22 mouse cellular contexts compared by ENCODE assay signal in genomic region chr9:31177692-31178091, GRCm38 (mm10). TPM values are rescaled to one million over a fixed set of nuclear protein-coding genes. Genes with fewer than 3 reads are reported as not detected.
DNase-seq lines count a peak whose midpoint lies in the region; ATAC-seq and TF ChIP-seq lines count a peak whose summit lies in the region.
"Had no signal": no experiment of that assay in that cellular context is flagged by ENCODE, and none has a peak within 500 bp of the region (broad histone marks: within the 10 kb centered on the region; RNA-seq: fewer than 3 reads in every experiment).

No protein-coding gene starts in this region.

- H3K4me1 ChIP-seq in forebrain, embryonic 14.5 days (ENCODE audit: control insufficient read depth, insufficient read depth, low read length), result peaks cover 14% of the 10 kb centered on the region
- H3K4me1 ChIP-seq in forebrain, embryonic 12.5 days, result peaks cover 6% of the 10 kb centered on the region
- no peaks in the 10 kb centered on the region for H3K4me1 ChIP-seq in hindbrain, postnatal 0 days (ENCODE audit: insufficient read depth, low read length)
- peaks cover 9% of the 10 kb centered on the region for H3K4me1 ChIP-seq in hindbrain, embryonic 10.5 days (replicated peaks)
- H3K4me1 ChIP-seq in midbrain, embryonic 16.5 days (ENCODE audit: control insufficient read depth, insufficient read depth, low read length), result no peaks in the 10 kb centered on the region
- H3K4me1 ChIP-seq in midbrain, embryonic 15.5 days, result peaks cover 19% of the 10 kb centered on the region
- H3K4me1 ChIP-seq in olfactory bulb, adult 2 months (ENCODE audit: control insufficient read depth, insufficient read depth, low read length), result peaks cover 19% of the 10 kb centered on the region

- no peak for TF ChIP-seq CTCF in hindbrain, postnatal 0 days (IDR thresholded peaks at IDR 0.05; ENCODE audit: low read depth)
- TF ChIP-seq CTCF in olfactory bulb, adult 2 months (IDR thresholded peaks at IDR 0.05; ENCODE audit: insufficient read depth, low read depth, low read length), result no peak

- no peaks in the 10 kb centered on the region for H3K27me3 ChIP-seq in forebrain, embryonic 14.5 days (replicated peaks; ENCODE audit: control insufficient read depth, insufficient read depth, low read length)
- H3K27me3 ChIP-seq in forebrain, embryonic 12.5 days, result no peaks in the 10 kb centered on the region
- no peaks in the 10 kb centered on the region for H3K27me3 ChIP-seq in hindbrain, postnatal 0 days (ENCODE audit: insufficient read depth, low read length)
- H3K27me3 ChIP-seq in hindbrain, embryonic 10.5 days (ENCODE audit: insufficient read depth, poor library complexity, severe bottlenecking), result no peaks in the 10 kb centered on the region
- no peaks in the 10 kb centered on the region for H3K27me3 ChIP-seq in midbrain, embryonic 16.5 days (ENCODE audit: control insufficient read depth, insufficient read depth, low read depth, low read length)
- H3K27me3 ChIP-seq in midbrain, embryonic 15.5 days (replicated peaks), result no peaks in the 10 kb centered on the region
- H3K27me3 ChIP-seq: heart, embryonic 13.5 days; limb, embryonic 15.5 days; Patski; stomach, embryonic 15.5 days had no signal

- 0 out of 2 replicates have a peak overlapping the region, but pooled peaks have one; percentile 17 for H3K27ac ChIP-seq in forebrain, embryonic 14.5 days (ENCODE audit: low read depth, low read length)
- no peak overlapping the region for H3K27ac ChIP-seq in forebrain, embryonic 12.5 days
- H3K27ac ChIP-seq in hindbrain, postnatal 0 days, result peak overlapping the region; percentile 7
- H3K27ac ChIP-seq in hindbrain, embryonic 10.5 days, result no peak overlapping the region
- 0 out of 2 replicates have a peak overlapping the region, but pooled peaks have one; percentile 30 for H3K27ac ChIP-seq in midbrain, embryonic 16.5 days (ENCODE audit: low read length)
- H3K27ac ChIP-seq in midbrain, embryonic 15.5 days, result no peak overlapping the region
- peak overlapping the region; percentile 96 for H3K27ac ChIP-seq in olfactory bulb, adult 2 months (ENCODE audit: insufficient read depth, low read depth, low read length)
- H3K27ac ChIP-seq: limb, embryonic 15.5 days; stomach, embryonic 15.5 days had no signal

- H3K9ac ChIP-seq in forebrain, embryonic 14.5 days (ENCODE audit: low read length), result no peak overlapping the region
- no peak overlapping the region for H3K9ac ChIP-seq in forebrain, embryonic 12.5 days
- H3K9ac ChIP-seq in hindbrain, postnatal 0 days (replicated peaks; ENCODE audit: low read length), result no peak overlapping the region
- no peak overlapping the region for H3K9ac ChIP-seq in midbrain, embryonic 16.5 days (ENCODE audit: low read depth, low read length)
- no peak overlapping the region for H3K9ac ChIP-seq in midbrain, embryonic 15.5 days
- H3K9ac ChIP-seq: limb, embryonic 15.5 days; stomach, embryonic 15.5 days had no signal

- 0 out of 2 replicates have a peak, but pooled peaks cover 3% of the 10 kb centered on the region for H3K36me3 ChIP-seq in forebrain, embryonic 14.5 days (ENCODE audit: control insufficient read depth, insufficient read depth, low read length)
- peaks cover 21% of the 10 kb centered on the region; the same call in 1 of the 2 replicates for H3K36me3 ChIP-seq in forebrain, embryonic 12.5 days (replicated peaks)
- H3K36me3 ChIP-seq in hindbrain, postnatal 0 days (ENCODE audit: insufficient read depth, low read length), result no peaks in the 10 kb centered on the region; the same call in 1 of the 2 replicates
- H3K36me3 ChIP-seq in hindbrain, embryonic 10.5 days, result peaks cover 43% of the 10 kb centered on the region
- no peaks in the 10 kb centered on the region for H3K36me3 ChIP-seq in midbrain, embryonic 16.5 days (ENCODE audit: control insufficient read depth, insufficient read depth, low read length)
- no peaks in the 10 kb centered on the region for H3K36me3 ChIP-seq in midbrain, embryonic 15.5 days (replicated peaks)

- no peak for DNase-seq in forebrain, embryonic 14.5 days (ENCODE audit: low spot score)
- peak; percentile 22 for DNase-seq in hindbrain, postnatal 0 days (ENCODE audit: low spot score)
- DNase-seq in hindbrain, embryonic 10.5 days (ENCODE audit: low spot score), result no peak
- no peak for DNase-seq in spleen, postnatal 10 days (ENCODE audit: low spot score in 2 of 2)
- DNase-seq: adrenal gland, postnatal 10 days; cerebellum, adult 11-12 months; cerebellum, postnatal 36 days; heart, postnatal 4 days; kidney, adult 8-10 months; kidney, postnatal 25 days; right cerebral cortex, postnatal 25 days had no signal

- no peak for ATAC-seq in forebrain, embryonic 14.5 days
- ATAC-seq in forebrain, embryonic 12.5 days (ENCODE audit: low FRiP score), result no peak
- no peak for ATAC-seq in hindbrain, postnatal 0 days
- no peak for ATAC-seq in midbrain, embryonic 16.5 days
- ATAC-seq in midbrain, embryonic 15.5 days (replicated peaks), result no peak
- ATAC-seq: CD4-positive, CD25-positive, alpha-beta regulatory T cell, adult 4 months; lung, postnatal 0 days; Patski had no signal

- H3K4me2 ChIP-seq in forebrain, embryonic 14.5 days (ENCODE audit: low read length), result no peak overlapping the region
- no peak overlapping the region for H3K4me2 ChIP-seq in forebrain, embryonic 12.5 days
- no peak overlapping the region for H3K4me2 ChIP-seq in hindbrain, postnatal 0 days (ENCODE audit: low read depth, low read length)
- H3K4me2 ChIP-seq in midbrain, embryonic 16.5 days (ENCODE audit: low read length), result no peak overlapping the region
- H3K4me2 ChIP-seq in midbrain, embryonic 15.5 days, result no peak overlapping the region
- H3K4me2 ChIP-seq: limb, embryonic 15.5 days; stomach, embryonic 15.5 days had no signal

- WGBS in forebrain, embryonic 14.5 days, result 80% methylated on average over 6 of the region's 6 CpGs
- 87% methylated on average over 6 of the region's 6 CpGs for WGBS in forebrain, embryonic 12.5 days
- WGBS in hindbrain, postnatal 0 days, result 72% methylated on average over 6 of the region's 6 CpGs
- WGBS in hindbrain, embryonic 10.5 days, result 94% methylated on average over 6 of the region's 6 CpGs
- 85% methylated on average over 6 of the region's 6 CpGs for WGBS in midbrain, embryonic 16.5 days
- 90% methylated on average over 6 of the region's 6 CpGs for WGBS in midbrain, embryonic 15.5 days
- WGBS in olfactory bulb, adult 2 months, result 17% methylated on average over 6 of the region's 6 CpGs

- no peak overlapping the region for H3K4me3 ChIP-seq in forebrain, embryonic 14.5 days (ENCODE audit: low read depth, low read length)
- H3K4me3 ChIP-seq in forebrain, embryonic 12.5 days (replicated peaks), result no peak overlapping the region
- no peak overlapping the region for H3K4me3 ChIP-seq in hindbrain, postnatal 0 days (ENCODE audit: low read length)
- H3K4me3 ChIP-seq in hindbrain, embryonic 10.5 days, result no peak overlapping the region
- no peak overlapping the region for H3K4me3 ChIP-seq in midbrain, embryonic 16.5 days (ENCODE audit: low read depth, low read length)
- no peak overlapping the region for H3K4me3 ChIP-seq in midbrain, embryonic 15.5 days
- H3K4me3 ChIP-seq in olfactory bulb, adult 2 months (ENCODE audit: insufficient read depth, low read depth, low read length), result no peak overlapping the region
- H3K4me3 ChIP-seq: heart, embryonic 13.5 days; limb, embryonic 15.5 days; stomach, embryonic 15.5 days had no signal

- no peaks in the 10 kb centered on the region for H3K9me3 ChIP-seq in forebrain, embryonic 14.5 days (replicated peaks; ENCODE audit: control insufficient read depth, low read length)
- no peaks in the 10 kb centered on the region for H3K9me3 ChIP-seq in forebrain, embryonic 12.5 days
- H3K9me3 ChIP-seq in hindbrain, postnatal 0 days (ENCODE audit: low read length), result no peaks in the 10 kb centered on the region
- H3K9me3 ChIP-seq in hindbrain, embryonic 10.5 days, result no peaks in the 10 kb centered on the region
- H3K9me3 ChIP-seq in midbrain, embryonic 16.5 days (replicated peaks; ENCODE audit: control insufficient read depth, low read length, poor library complexity, severe bottlenecking), result no peaks in the 10 kb centered on the region
- no peaks in the 10 kb centered on the region for H3K9me3 ChIP-seq in midbrain, embryonic 15.5 days
- H3K9me3 ChIP-seq: heart, embryonic 13.5 days; limb, embryonic 15.5 days; stomach, embryonic 15.5 days had no signal

- no peak for TF ChIP-seq POLR2A in olfactory bulb, adult 2 months (IDR thresholded peaks at IDR 0.05; ENCODE audit: insufficient read depth, low read depth, low read length)

RNA-seq across cellular contexts. Expression of gene Aplp2, which starts 33.9 kb away (rescaled TPM):
- 208 and 237 TPM in 2 replicates for polyA plus RNA-seq in forebrain, embryonic 14.5 days (2014; fragmentation: Nextera tagmentation; extraction: Ambion mirVana)
- polyA plus RNA-seq in forebrain, embryonic 12.5 days (2016; fragmentation: Nextera tagmentation; extraction: Ambion mirVana), result 213 and 223 TPM in 2 replicates
- total RNA-seq in hindbrain, postnatal 0 days (2014; rRNA removed), result 444 and 454 TPM in 2 replicates
- 466 and 472 TPM in 2 replicates for polyA plus RNA-seq in hindbrain, postnatal 0 days (2015; fragmentation: Nextera tagmentation; extraction: Ambion mirVana)
- 220 and 243 TPM in 2 replicates for polyA plus RNA-seq in hindbrain, embryonic 10.5 days (2016; fragmentation: Nextera tagmentation; extraction: Ambion mirVana)
- 361 and 403 TPM in 2 replicates for polyA plus RNA-seq in midbrain, embryonic 16.5 days (2015; fragmentation: Nextera tagmentation; extraction: Ambion mirVana)
- 326 and 328 TPM in 2 replicates for polyA plus RNA-seq in midbrain, embryonic 15.5 days (2015; fragmentation: Nextera tagmentation; extraction: Ambion mirVana)
- polyA plus RNA-seq in olfactory bulb, adult 2 months (2012; ENCODE audit: insufficient read depth, insufficient read length, low replicate concordance, missing spikeins), result 531 TPM in 1 of 2 replicates, not detected in the other

RNA-seq across cellular contexts. Expression of gene St14, which starts 46.0 kb away (rescaled TPM):
- polyA plus RNA-seq in forebrain, embryonic 14.5 days (2014; fragmentation: Nextera tagmentation; extraction: Ambion mirVana), result 0.18 and 0.27 TPM in 2 replicates
- polyA plus RNA-seq in forebrain, embryonic 12.5 days (2016; fragmentation: Nextera tagmentation; extraction: Ambion mirVana), result 2.1 and 2.5 TPM in 2 replicates
- 1.1 TPM in 2 replicates for total RNA-seq in hindbrain, postnatal 0 days (2014; rRNA removed)
- 0.84 and 0.90 TPM in 2 replicates for polyA plus RNA-seq in hindbrain, postnatal 0 days (2015; fragmentation: Nextera tagmentation; extraction: Ambion mirVana)
- 4.9 and 9.6 TPM in 2 replicates for polyA plus RNA-seq in hindbrain, embryonic 10.5 days (2016; fragmentation: Nextera tagmentation; extraction: Ambion mirVana)
- 0.96 and 1.3 TPM in 2 replicates for polyA plus RNA-seq in midbrain, embryonic 16.5 days (2015; fragmentation: Nextera tagmentation; extraction: Ambion mirVana)
- 0.89 and 1.1 TPM in 2 replicates for polyA plus RNA-seq in midbrain, embryonic 15.5 days (2015; fragmentation: Nextera tagmentation; extraction: Ambion mirVana)
- not detected in 2 replicates for polyA plus RNA-seq in olfactory bulb, adult 2 months (2012; ENCODE audit: insufficient read depth, insufficient read length, low replicate concordance, missing spikeins)
- total RNA-seq: gastrocnemius, adult 8-10 months had no signal
- polyA plus RNA-seq: Patski had no signal

Comparison
In these comparisons a context has a peak if more than half of its experiments do, and no peak if none do; other contexts are left out.
1. H3K27ac ChIP-seq: peak in forebrain, embryonic 14.5 days (single experiment), hindbrain, postnatal 0 days (single experiment), midbrain, embryonic 16.5 days (single experiment) and olfactory bulb, adult 2 months (single experiment); none in forebrain, embryonic 12.5 days (single experiment), hindbrain, embryonic 10.5 days (single experiment) and midbrain, embryonic 15.5 days (single experiment).